Mouse (Mus musculus) forebrain, embryonic 16.5 days (tissue): ENCODE measurements around the gene Tmod3. TPM values are rescaled to one million over a fixed set of nuclear protein-coding genes. Genes with fewer than 3 reads are reported as not detected.
"Not testable (repeated sequence)": the region's sequence is repeated elsewhere in the genome, so short reads cannot be mapped to it uniquely, and the experiment has no call there.

Source experiments
- ATAC-seq: fragments of 200-750 bp; cut with Nextera tagmentation; 2 replicates; pipeline ENCODE4 v1.8.0; 2017; ENCODE audit warnings: mild to moderate bottlenecking, moderate library complexity
- H3K27ac ChIP-seq: fragments of 300-500 bp; sonication (generic); 2 replicates; pipeline ENCODE4 v1.5.1; 2014; ENCODE audit warnings: low read length, control low read depth
- H3K27me3 ChIP-seq: fragments of 300-500 bp; sonication (generic); replicated peaks from 2 replicates; pipeline ENCODE4 v1.6.1; 2014; ENCODE audit warnings: low read length; ENCODE audit not compliant: control insufficient read depth, insufficient read depth
- H3K36me3 ChIP-seq: fragments of 300-500 bp; sonication (generic); 2 replicates; pipeline ENCODE4 v1.6.1; 2014; ENCODE audit not compliant: control insufficient read depth, insufficient read depth
- H3K4me1 ChIP-seq: fragments of 300-500 bp; sonication (generic); replicated peaks from 2 replicates; pipeline ENCODE4 v1.6.1; 2014; ENCODE audit warnings: low read length; ENCODE audit not compliant: control insufficient read depth, insufficient read depth
- H3K4me2 ChIP-seq: fragments of 300-500 bp; sonication (generic); 2 replicates; pipeline ENCODE4 v1.6.1; 2014; ENCODE audit warnings: mild to moderate bottlenecking, low read length, control low read depth
- H3K4me3 ChIP-seq: fragments of 300-500 bp; sonication (generic); replicated peaks from 2 replicates; pipeline ENCODE4 v1.5.1; 2014; ENCODE audit warnings: mild to moderate bottlenecking, low read length, control low read depth
- H3K9ac ChIP-seq: fragments of 300-500 bp; sonication (generic); replicated peaks from 2 replicates; pipeline ENCODE4 v1.6.1; 2014; ENCODE audit warnings: low read depth, low read length, control low read depth
- H3K9me3 ChIP-seq: fragments of 300-500 bp; sonication (generic); 2 replicates; pipeline ENCODE4 v1.6.1; 2016; ENCODE audit warnings: low read length; ENCODE audit not compliant: control insufficient read depth
- WGBS: fragments of 180-500 bp; shearing (Covaris S2); extraction: QIAGEN DNeasy Blood & Tissue Kit; methylation state at CpG from one replicate; pipeline ENCODE4 v1.1.7; 2014; 5-methylcytosine and 5-hydroxymethylcytosine counted together
- polyA plus RNA-seq: library from polyadenylated mRNA; unstranded; fragments of >200 nt; fragmentation: Nextera tagmentation; extraction: Ambion mirVana; gene quantifications from 2 replicates; pipeline ENCODE4 v1.2.1, GENCODE M21; 2015

The Tmod3 gene
- polyA plus RNA-seq, 1 experiment from 2014 or later: 107 TPM

DNA sequence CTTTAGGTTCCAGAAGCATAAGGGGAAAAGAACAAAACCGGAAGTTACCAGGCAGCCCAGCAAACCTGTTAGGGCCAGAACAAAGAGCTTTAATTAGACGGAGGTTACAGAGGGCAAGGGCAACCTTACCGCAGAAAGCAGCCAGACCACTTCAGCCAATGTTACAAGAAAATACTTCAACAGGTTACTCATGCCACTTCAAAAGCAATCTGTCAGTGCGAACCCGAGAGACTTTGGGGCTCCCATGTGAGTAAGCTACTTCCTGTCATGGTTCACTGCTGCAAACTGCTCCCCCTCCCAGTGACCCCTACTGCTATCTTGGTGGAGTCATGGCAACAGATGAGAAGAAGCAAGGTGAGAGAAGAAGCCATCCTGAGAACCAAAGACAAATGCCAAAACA lies 18.0 kb downstream of the Tmod3 start:
- H3K4me1 ChIP-seq: peaks cover 8% of the 10 kb centered on the region
- no peaks in the 10 kb centered on the region for H3K27me3 ChIP-seq
- H3K9me3 ChIP-seq: no peaks in the 10 kb centered on the region
- WGBS: 29% methylated on average over 5 of the region's 5 CpGs
- no peak overlapping the region for H3K27ac ChIP-seq
- no peak overlapping the region for H3K9ac ChIP-seq
- no peak overlapping the region for H3K4me3 ChIP-seq
- no peaks in the 10 kb centered on the region for H3K36me3 ChIP-seq
- H3K4me2 ChIP-seq: no peak overlapping the region
- no peak for ATAC-seq

GRCm38 (mm10) chr9:75536422-75536821 lies 23.0 kb downstream of the Tmod3 start:
- Histone ChIP-seq H3K27ac (no peak overlapping the region), H3K4me1 (peaks cover 5% of the 10 kb centered on the region; the same call in 1 of the 2 replicates), H3K36me3 (no peaks in the 10 kb centered on the region), H3K4me3 (no peak overlapping the region), H3K27me3 (no peaks in the 10 kb centered on the region), H3K4me2 (no peak overlapping the region), H3K9me3 (no peaks in the 10 kb centered on the region), H3K9ac (no peak overlapping the region)
- 0% methylated on average over 1 of the region's 1 CpGs for WGBS
- peak; percentile 63 for ATAC-seq

GRCm38 (mm10) chr9:75534431-75534962 lies 25.0 kb downstream of the Tmod3 start:
- no peak for ATAC-seq
- H3K27me3 ChIP-seq: no peaks in the 10 kb centered on the region
- no peaks in the 10 kb centered on the region for H3K36me3 ChIP-seq
- no peak overlapping the region for H3K9ac ChIP-seq
- no peaks in the 10 kb centered on the region for H3K9me3 ChIP-seq
- no peak overlapping the region for H3K4me3 ChIP-seq
- no peak overlapping the region for H3K27ac ChIP-seq
- H3K4me1 ChIP-seq: peaks cover 5% of the 10 kb centered on the region; the same call in 1 of the 2 replicates
- 91% methylated on average over 8 of the region's 8 CpGs for WGBS
- H3K4me2 ChIP-seq: no peak overlapping the region

DNA sequence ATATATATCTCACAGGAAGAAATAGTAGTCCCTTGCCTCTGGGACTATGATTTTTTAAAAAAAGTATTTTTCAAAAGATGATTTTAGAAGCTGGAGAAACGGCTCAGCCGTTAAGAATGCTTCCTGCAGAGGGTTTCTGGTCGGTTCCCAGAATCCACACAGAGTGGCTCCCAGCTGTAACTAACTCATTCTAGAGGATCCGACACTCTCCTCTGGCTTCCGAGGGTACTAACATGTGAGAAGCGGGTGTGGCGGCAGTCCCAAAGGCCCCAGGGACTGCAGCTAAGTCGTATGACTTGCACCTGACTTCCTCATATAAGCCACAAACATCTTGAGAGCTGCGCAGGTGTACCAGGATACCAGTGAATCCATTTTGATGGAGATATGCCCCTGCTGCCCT lies 26.5 kb downstream of the Tmod3 start:
- not testable (repeated sequence) for H3K4me2 ChIP-seq, H3K9ac ChIP-seq, H3K4me3 ChIP-seq, H3K9me3 ChIP-seq, H3K36me3 ChIP-seq, H3K4me1 ChIP-seq, H3K27ac ChIP-seq, ATAC-seq, H3K27me3 ChIP-seq
- WGBS: 83% methylated on average over 8 of the region's 9 CpGs

DNA sequence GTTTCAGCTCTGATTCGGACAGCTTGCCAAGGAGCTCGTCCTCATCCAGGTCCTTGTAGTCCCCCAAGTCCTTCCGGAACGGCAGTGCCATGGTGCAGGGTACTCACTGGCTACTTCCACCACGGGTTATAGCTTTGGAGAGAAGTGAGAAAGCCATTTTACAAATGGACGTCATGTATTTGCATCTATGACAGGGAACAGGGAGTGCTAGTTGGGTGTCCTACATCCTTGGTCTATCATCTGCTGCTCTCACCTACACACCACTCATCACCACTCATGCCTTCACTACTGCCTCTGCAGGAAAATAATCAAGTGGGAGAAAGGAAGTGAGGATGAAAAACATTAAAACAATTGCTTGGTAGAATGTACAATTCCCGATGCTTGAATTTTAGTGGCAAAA lies 27.0 kb downstream of the Tmod3 start:
- Histone ChIP-seq H3K36me3 (no peaks in the 10 kb centered on the region), H3K27ac (no peak overlapping the region), H3K27me3 (no peaks in the 10 kb centered on the region), H3K9ac (no peak overlapping the region), H3K4me2 (no peak overlapping the region), H3K4me1 (peaks cover 5% of the 10 kb centered on the region; the same call in 1 of the 2 replicates), H3K9me3 (no peaks in the 10 kb centered on the region), H3K4me3 (no peak overlapping the region)
- 89% methylated on average over 7 of the region's 7 CpGs for WGBS
- no peak for ATAC-seq

DNA sequence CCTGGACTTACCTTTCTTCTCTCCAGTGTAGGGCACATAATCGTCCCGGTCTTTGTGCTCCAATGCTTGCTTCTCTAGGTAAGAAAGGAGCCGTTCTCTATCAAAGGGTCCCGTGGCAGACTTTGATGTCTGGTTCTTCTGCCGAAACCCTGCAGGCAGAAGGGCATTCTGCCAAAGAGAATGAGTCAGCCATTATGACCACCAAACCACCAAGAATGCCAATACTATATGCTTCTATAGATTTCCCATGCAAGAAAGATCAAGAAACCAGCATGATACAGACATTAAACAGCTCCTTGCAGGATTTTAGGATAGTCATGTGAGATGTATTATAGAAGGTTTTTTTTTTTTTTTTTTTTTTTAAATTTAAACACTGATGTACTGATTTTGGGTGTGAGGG lies 30.1 kb downstream of the Tmod3 start:
- Histone ChIP-seq H3K27ac (no peak overlapping the region), H3K4me3 (no peak overlapping the region), H3K4me1 (no peaks in the 10 kb centered on the region), H3K36me3 (no peaks in the 10 kb centered on the region), H3K9me3 (no peaks in the 10 kb centered on the region), H3K27me3 (no peaks in the 10 kb centered on the region), H3K9ac (no peak overlapping the region), H3K4me2 (no peak overlapping the region)
- 37% methylated on average over 5 of the region's 5 CpGs for WGBS
- ATAC-seq: no peak

GRCm38 (mm10) chr9:75528096-75528495 lies 31.4 kb downstream of the Tmod3 start:
- Histone ChIP-seq H3K9ac (no peak overlapping the region), H3K27ac (no peak overlapping the region), H3K27me3 (no peaks in the 10 kb centered on the region), H3K9me3 (no peaks in the 10 kb centered on the region), H3K36me3 (no peaks in the 10 kb centered on the region), H3K4me1 (no peaks in the 10 kb centered on the region; the same call in 1 of the 2 replicates), H3K4me2 (no peak overlapping the region), H3K4me3 (no peak overlapping the region)
- no peak for ATAC-seq
- 96% methylated on average over 9 of the region's 9 CpGs for WGBS

GRCm38 (mm10) chr9:75527368-75528059 lies 31.9 kb downstream of the Tmod3 start:
- 72% methylated on average over 13 of the region's 13 CpGs for WGBS
- Histone ChIP-seq H3K36me3 (no peaks in the 10 kb centered on the region), H3K9ac (no peak overlapping the region), H3K9me3 (no peaks in the 10 kb centered on the region), H3K4me1 (no peaks in the 10 kb centered on the region; the same call in 1 of the 2 replicates), H3K4me2 (no peak overlapping the region), H3K27ac (no peak overlapping the region), H3K4me3 (no peak overlapping the region), H3K27me3 (no peaks in the 10 kb centered on the region)
- ATAC-seq: no peak

GRCm38 (mm10) chr9:75523646-75524045 lies 35.8 kb downstream of the Tmod3 start:
- ATAC-seq: peak; percentile 58; the same call in 1 of the 2 replicates
- 13% methylated on average over 6 of the region's 6 CpGs for WGBS
- Histone ChIP-seq H3K27ac (no peak overlapping the region), H3K36me3 (no peaks in the 10 kb centered on the region), H3K4me3 (no peak overlapping the region), H3K9ac (no peak overlapping the region), H3K9me3 (no peaks in the 10 kb centered on the region), H3K4me2 (no peak overlapping the region), H3K4me1 (no peaks in the 10 kb centered on the region; the same call in 1 of the 2 replicates), H3K27me3 (no peaks in the 10 kb centered on the region)
